Mouse (Mus musculus) liver, postnatal 0 days (tissue): ENCODE measurements around the gene Ick.

Source experiments
- CTCF ChIP-seq: sonication (generic); IDR thresholded peaks from 2 replicates; pipeline ENCODE4 v1.5.1; 2016; ENCODE audit warnings: antibody characterized with exemption, low read depth
- EP300 ChIP-seq: IDR thresholded peaks from 2 replicates; pipeline ENCODE4 v1.6.1; 2016; ENCODE audit warnings: antibody characterized with exemption, low read depth, mild to moderate bottlenecking

- no peak for TF ChIP-seq CTCF
- no peak for TF ChIP-seq EP300
These were observed 20.0 kb upstream of the Ick start for GRCm38 (mm10) chr9:78088971-78089370.
